ENCODE assay signal across 17 mouse cellular contexts in the genomic region with DNA sequence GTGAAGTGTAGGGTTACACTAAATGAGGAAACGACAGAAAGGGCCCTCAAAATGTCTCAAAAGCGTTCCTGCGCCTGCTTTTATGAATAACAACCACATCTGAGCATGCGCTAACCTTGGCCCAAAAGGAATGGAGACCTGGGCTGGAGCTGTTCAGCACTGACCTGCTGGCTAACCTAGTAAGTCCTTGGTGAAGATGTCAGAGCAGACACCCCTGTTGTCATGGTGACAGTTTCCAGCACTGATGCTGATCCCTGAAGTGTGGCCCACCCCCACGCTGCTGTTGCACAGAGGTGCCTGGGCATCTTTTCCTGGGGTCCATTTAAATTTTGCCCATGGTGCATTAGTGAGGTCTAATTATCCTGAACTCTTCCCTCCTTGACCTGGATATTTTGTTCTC.
DNase-seq lines count a peak whose midpoint lies in the region; ATAC-seq and TF ChIP-seq lines count a peak whose summit lies in the region.
"Had no signal": no experiment of that assay in that cellular context is flagged by ENCODE, and none has a peak within 500 bp of the region (broad histone marks: within the 10 kb centered on the region; RNA-seq: fewer than 3 reads in every experiment).

No protein-coding gene starts in this region.

- 67% methylated on average over 5 of the region's 5 CpGs for WGBS in forebrain, postnatal 0 days
- 75% methylated on average over 5 of the region's 5 CpGs for WGBS in forebrain, embryonic 16.5 days
- 75% methylated on average over 5 of the region's 5 CpGs for WGBS in neural tube, embryonic 15.5 days
- WGBS in midbrain, embryonic 14.5 days, result 53% methylated on average over 5 of the region's 5 CpGs

- H3K4me1 ChIP-seq in forebrain, postnatal 0 days (ENCODE audit: insufficient read depth), result no peaks in the 10 kb centered on the region
- no peaks in the 10 kb centered on the region for H3K4me1 ChIP-seq in forebrain, embryonic 16.5 days (replicated peaks; ENCODE audit: control insufficient read depth, insufficient read depth, low read length)
- 0 out of 2 replicates have a peak, but pooled peaks cover 2% of the 10 kb centered on the region for H3K4me1 ChIP-seq in neural tube, embryonic 15.5 days
- peaks cover 12% of the 10 kb centered on the region for H3K4me1 ChIP-seq in midbrain, embryonic 14.5 days (ENCODE audit: control insufficient read depth, insufficient read depth, low read length)
- H3K4me1 ChIP-seq: heart, embryonic 12.5 days had no signal

- no peak overlapping the region for H3K9ac ChIP-seq in forebrain, postnatal 0 days
- no peak overlapping the region for H3K9ac ChIP-seq in forebrain, embryonic 16.5 days (replicated peaks; ENCODE audit: low read depth, low read length)
- H3K9ac ChIP-seq in neural tube, embryonic 15.5 days (replicated peaks), result no peak overlapping the region
- H3K9ac ChIP-seq in midbrain, embryonic 14.5 days (replicated peaks; ENCODE audit: low read length), result no peak overlapping the region
- H3K9ac ChIP-seq: heart, embryonic 12.5 days; hindbrain, embryonic 12.5 days had no signal

- no peaks in the 10 kb centered on the region for H3K36me3 ChIP-seq in forebrain, postnatal 0 days (ENCODE audit: insufficient read depth)
- H3K36me3 ChIP-seq in forebrain, embryonic 16.5 days (ENCODE audit: control insufficient read depth, insufficient read depth), result no peaks in the 10 kb centered on the region
- H3K36me3 ChIP-seq in neural tube, embryonic 15.5 days, result no peaks in the 10 kb centered on the region
- H3K36me3 ChIP-seq in midbrain, embryonic 14.5 days (ENCODE audit: control insufficient read depth, insufficient read depth, low read length), result no peaks in the 10 kb centered on the region
- H3K36me3 ChIP-seq: embryonic facial prominence, embryonic 13.5 days; heart, embryonic 12.5 days; hindbrain, embryonic 12.5 days had no signal

- no peak overlapping the region for H3K27ac ChIP-seq in forebrain, postnatal 0 days (ENCODE audit: low read depth, low read length)
- H3K27ac ChIP-seq in forebrain, embryonic 16.5 days (ENCODE audit: low read length), result no peak overlapping the region
- no peak overlapping the region for H3K27ac ChIP-seq in neural tube, embryonic 15.5 days (replicated peaks)
- no peak overlapping the region; the same call in 1 of the 2 replicates for H3K27ac ChIP-seq in midbrain, embryonic 14.5 days (replicated peaks; ENCODE audit: low read depth, low read length)
- H3K27ac ChIP-seq: embryonic facial prominence, embryonic 13.5 days; gastrocnemius, adult 2 months; hindbrain, embryonic 12.5 days had no signal

- DNase-seq in forebrain, postnatal 0 days, result no peak
- no peak for DNase-seq in neural tube, embryonic 10.5 days (ENCODE audit: extremely low spot score, low spot score)
- peak; percentile 52 for DNase-seq in midbrain, embryonic 14.5 days
- DNase-seq in embryo, embryonic 10.5 days (ENCODE audit: low spot score), result no peak
- no peak for DNase-seq in cerebellum, postnatal 4 days (ENCODE audit: low spot score in 2 of 2)
- DNase-seq: adrenal gland, adult 8-10 months; adrenal gland, postnatal 36 days; cerebellum, adult 11 months; cerebellum, adult 8-10 months; gastrocnemius, adult 2 months; gastrocnemius, postnatal 25 days had no signal

- ATAC-seq in forebrain, postnatal 0 days, result peak; percentile 34; the same call in 1 of the 2 replicates
- ATAC-seq in forebrain, embryonic 16.5 days, result no peak
- ATAC-seq in neural tube, embryonic 15.5 days (ENCODE audit: low FRiP score), result 0 out of 2 replicates have a peak, but pooled peaks have one; percentile 53
- ATAC-seq in midbrain, embryonic 14.5 days (ENCODE audit: low FRiP score, low TSS enrichment), result peak; percentile 51; the same call in 1 of the 2 replicates
- ATAC-seq: intestine, embryonic 16.5 days had no signal

- no peaks in the 10 kb centered on the region for H3K27me3 ChIP-seq in forebrain, postnatal 0 days (ENCODE audit: insufficient read depth, low read length)
- no peaks in the 10 kb centered on the region for H3K27me3 ChIP-seq in forebrain, embryonic 16.5 days (replicated peaks; ENCODE audit: control insufficient read depth, insufficient read depth, low read length)
- H3K27me3 ChIP-seq in neural tube, embryonic 15.5 days (replicated peaks), result no peaks in the 10 kb centered on the region
- no peaks in the 10 kb centered on the region for H3K27me3 ChIP-seq in midbrain, embryonic 14.5 days (ENCODE audit: control insufficient read depth, insufficient read depth, low read length)
- H3K27me3 ChIP-seq: embryonic facial prominence, embryonic 13.5 days; hindbrain, embryonic 12.5 days had no signal

- H3K4me2 ChIP-seq in forebrain, postnatal 0 days (ENCODE audit: low read depth), result no peak overlapping the region
- H3K4me2 ChIP-seq in forebrain, embryonic 16.5 days (ENCODE audit: low read length), result no peak overlapping the region
- no peak overlapping the region for H3K4me2 ChIP-seq in neural tube, embryonic 15.5 days
- H3K4me2 ChIP-seq in midbrain, embryonic 14.5 days (ENCODE audit: low read length), result no peak overlapping the region
- H3K4me2 ChIP-seq: embryonic facial prominence, embryonic 13.5 days; heart, embryonic 12.5 days; hindbrain, embryonic 12.5 days had no signal

- H3K4me3 ChIP-seq in forebrain, postnatal 0 days (ENCODE audit: low read depth, low read length), result no peak overlapping the region
- H3K4me3 ChIP-seq in forebrain, embryonic 16.5 days (replicated peaks; ENCODE audit: low read length), result no peak overlapping the region
- no peak overlapping the region for H3K4me3 ChIP-seq in neural tube, embryonic 15.5 days (replicated peaks)
- no peak overlapping the region for H3K4me3 ChIP-seq in midbrain, embryonic 14.5 days (replicated peaks; ENCODE audit: low read depth, low read length)
- H3K4me3 ChIP-seq: embryonic facial prominence, embryonic 13.5 days; gastrocnemius, adult 2 months; heart, embryonic 12.5 days; hindbrain, embryonic 12.5 days had no signal

- H3K9me3 ChIP-seq in forebrain, postnatal 0 days (ENCODE audit: low read length), result no peaks in the 10 kb centered on the region
- H3K9me3 ChIP-seq in forebrain, embryonic 16.5 days (ENCODE audit: control insufficient read depth, low read length), result no peaks in the 10 kb centered on the region
- no peaks in the 10 kb centered on the region for H3K9me3 ChIP-seq in neural tube, embryonic 15.5 days (replicated peaks)
- H3K9me3 ChIP-seq in midbrain, embryonic 14.5 days (ENCODE audit: control insufficient read depth, low read length), result no peaks in the 10 kb centered on the region
- H3K9me3 ChIP-seq: embryonic facial prominence, embryonic 13.5 days; heart, embryonic 12.5 days; hindbrain, embryonic 12.5 days had no signal

- no peak for TF ChIP-seq CTCF in forebrain, postnatal 0 days (IDR thresholded peaks at IDR 0.05; ENCODE audit: low read depth)
